Mouse (Mus musculus): ENCODE measurements around the gene Nav2.

- TF ChIP-seq E2F4 (IDR thresholded peaks at IDR 0.05; ENCODE audit: insufficient read depth), result no peak
- no peak for TF ChIP-seq TCF12 (IDR thresholded peaks at IDR 0.05; ENCODE audit: insufficient read depth, poor library complexity, severe bottlenecking)
- no peak for TF ChIP-seq SRF (IDR thresholded peaks at IDR 0.05; ENCODE audit: control insufficient read depth, insufficient read length, low read depth)
- TF ChIP-seq POLR2A (IDR thresholded peaks at IDR 0.05; ENCODE audit: insufficient read length, low read depth), result no peak
- TF ChIP-seq USF1 (IDR thresholded peaks at IDR 0.05; ENCODE audit: low read depth), result no peak
- no peak for TF ChIP-seq POLR2AphosphoS2 (IDR thresholded peaks at IDR 0.05; ENCODE audit: insufficient read length, low read depth)
- no peak for TF ChIP-seq MYOG (IDR thresholded peaks at IDR 0.05; ENCODE audit: control insufficient read depth in 1 of 3, insufficient read depth in 1 of 3, insufficient read length in 2 of 3, low read depth in 2 of 3)
- no peak for TF ChIP-seq MYOD1 (IDR thresholded peaks at IDR 0.05; ENCODE audit: control insufficient read depth in 1 of 3, insufficient read length in 2 of 3, low read depth in 2 of 3)
- no peak for TF ChIP-seq CEBPB (IDR thresholded peaks at IDR 0.05; ENCODE audit: insufficient read depth, poor library complexity, severe bottlenecking)
Measured at GRCm38 (mm10) chr7:49041334-49042070, 133.0 kb downstream of the Nav2 start.
